Mouse (Mus musculus): ENCODE results near the gene Scaf1. TPM values are rescaled to one million over a fixed set of nuclear protein-coding genes. Genes with fewer than 3 reads are reported as not detected.

Scaf1 gene
- total RNA-seq, 1 experiment from 2014 or later, result 99.4 TPM

GRCm38 (mm10) chr7:44954091-44954885 lies 61.9 kb downstream of the Scaf1 start:
- DNase-seq, result no peak

- DNase-seq, result no peak
Measured at GRCm38 (mm10) chr7:44953561-44953960, 62.6 kb downstream of the Scaf1 start.

Small RNAs within 50 kb of the gene (microRNA-seq; reads per million reads assigned to microRNA genes)
- 0 reads per million in 2 experiments for gene Mir7054

Other genes with a start within 250 kb of the Scaf1 start
- 40.5 and 44.4 TPM in 2 replicates for gene Nup62, start 200.3 kb downstream of the Scaf1 start, total RNA-seq (2021)
- 2.8 and 3.4 TPM in 2 replicates for gene Il4i1, start 200.0 kb downstream of the Scaf1 start, total RNA-seq (2021)
- gene Atf5, start 199.7 kb downstream of the Scaf1 start, total RNA-seq (2021), result 108 and 165 TPM in 2 replicates
- 116 and 138 TPM in 2 replicates for gene Akt1s1, start 167.4 kb downstream of the Scaf1 start, total RNA-seq (2021)
- 62.1 and 88.5 TPM in 2 replicates for gene Tbc1d17, start 167.3 kb downstream of the Scaf1 start, total RNA-seq (2021)
- gene Pnkp, start 159.2 kb downstream of the Scaf1 start, total RNA-seq (2021), result 53.2 and 55.8 TPM in 2 replicates
- gene Ptov1, start 146.6 kb downstream of the Scaf1 start, total RNA-seq (2021), result 309 and 326 TPM in 2 replicates
- gene Med25, start 123.7 kb downstream of the Scaf1 start, total RNA-seq (2021), result 93.7 and 103 TPM in 2 replicates
- 37.4 and 37.8 TPM in 2 replicates for gene Fuz, start 120.3 kb downstream of the Scaf1 start, total RNA-seq (2021)
- 83.7 and 115 TPM in 2 replicates for gene Ap2a1, start 86.9 kb downstream of the Scaf1 start, total RNA-seq (2021)
- not detected in 2 replicates for gene Tsks, start 73.2 kb downstream of the Scaf1 start, total RNA-seq (2021)
- gene Cpt1c, start 41.5 kb downstream of the Scaf1 start, total RNA-seq (2021), result 13.3 and 16.5 TPM in 2 replicates
- 177 and 221 TPM in 2 replicates for gene Prmt1, start 29.8 kb downstream of the Scaf1 start, total RNA-seq (2021)
- gene Irf3, start 18.7 kb downstream of the Scaf1 start, total RNA-seq (2021), result 138 and 151 TPM in 2 replicates
- 18.7 and 24.4 TPM in 2 replicates for gene Bcl2l12, start 17.7 kb downstream of the Scaf1 start, total RNA-seq (2021)
- gene Rras, start 1.6 kb upstream of the Scaf1 start, total RNA-seq (2021), result 94.0 and 102 TPM in 2 replicates
- gene Prr12, start 36.5 kb upstream of the Scaf1 start, total RNA-seq (2021), result 71.1 and 78.5 TPM in 2 replicates
- 46.5 and 67.2 TPM in 2 replicates for gene Nosip, start 46.1 kb upstream of the Scaf1 start, total RNA-seq (2021)
- gene Prrg2, start 46.3 kb upstream of the Scaf1 start, total RNA-seq (2021), result 19.2 and 21.4 TPM in 2 replicates
- gene Rcn3, start 75.9 kb upstream of the Scaf1 start, total RNA-seq (2021), result 27.7 and 33.5 TPM in 2 replicates
- 88.4 and 96.1 TPM in 2 replicates for gene Fcgrt, start 87.5 kb upstream of the Scaf1 start, total RNA-seq (2021)
- 1,211 and 1,259 TPM in 2 replicates for gene Rps11, start 108.1 kb upstream of the Scaf1 start, total RNA-seq (2021)
- gene Rpl13a, start 112.4 kb upstream of the Scaf1 start, total RNA-seq (2021), result 1,469 and 1,540 TPM in 2 replicates
- gene Gm45713, start 119.9 kb upstream of the Scaf1 start, total RNA-seq (2021), result not detected in 2 replicates
- 29.1 and 32.1 TPM in 2 replicates for gene Flt3l, start 120.1 kb upstream of the Scaf1 start, total RNA-seq (2021)
- 61.7 and 74.3 TPM in 2 replicates for gene Pih1d1, start 137.9 kb upstream of the Scaf1 start, total RNA-seq (2021)
- gene Aldh16a1, start 138.2 kb upstream of the Scaf1 start, total RNA-seq (2021), result 79.2 and 106 TPM in 2 replicates
- 0.15 and 0.33 TPM in 2 replicates for gene Slc17a7, start 147.6 kb upstream of the Scaf1 start, total RNA-seq (2021)
- gene Gfy, start 163.2 kb upstream of the Scaf1 start, total RNA-seq (2021), result not detected in 2 replicates
- gene Pth2, start 164.6 kb upstream of the Scaf1 start, total RNA-seq (2021), result not detected in 2 replicates
- gene Ccdc155, start 188.5 kb upstream of the Scaf1 start, total RNA-seq (2021), result 0.12 TPM in 1 of 2 replicates, not detected in the other
- not detected in 2 replicates for gene Dkkl1, start 195.8 kb upstream of the Scaf1 start, total RNA-seq (2021)
- gene Tead2, start 199.4 kb upstream of the Scaf1 start, total RNA-seq (2021), result 15.0 and 15.3 TPM in 2 replicates
- 2.7 TPM in 2 replicates for gene Cd37, start 222.8 kb upstream of the Scaf1 start, total RNA-seq (2021)
- not detected in 2 replicates for gene Slc6a16, start 224.7 kb upstream of the Scaf1 start, total RNA-seq (2021)